Mouse (Mus musculus): ENCODE measurements at regions not wholly inside any gene's neighbourhood (a gene's known extent, or its start where the extent isn't known, plus 50 kb on each side); places are given as distances from the start of the nearest gene placed in this dataset.

GRCm38 (mm10) chr8:128043392-128043791 lies 315.0 kb upstream of the Nrp1 start:
- DNase-seq (ENCODE audit: low spot score in 2 of 2): no peak

GRCm38 (mm10) chr8:128056251-128056650 lies 302.2 kb upstream of the Nrp1 start:
- DNase-seq (ENCODE audit: low spot score in 2 of 2): no peak

GRCm38 (mm10) chr8:128057845-128058244 lies 300.6 kb upstream of the Nrp1 start:
- no peak for DNase-seq (ENCODE audit: low spot score in 2 of 2)

- no peak for DNase-seq (ENCODE audit: low spot score in 2 of 2)
These were observed 298.6 kb upstream of the Nrp1 start for GRCm38 (mm10) chr8:128059817-128060216.

- DNase-seq (ENCODE audit: low spot score in 2 of 2): no peak
These were observed 294.2 kb upstream of the Nrp1 start for GRCm38 (mm10) chr8:128064211-128064610.

- DNase-seq (ENCODE audit: low spot score in 2 of 2): no peak
These were observed 293.3 kb upstream of the Nrp1 start for GRCm38 (mm10) chr8:128065127-128065526.

- no peak for DNase-seq (ENCODE audit: low spot score in 2 of 2)
These were observed 292.3 kb upstream of the Nrp1 start for GRCm38 (mm10) chr8:128065964-128066680.

- no peak for DNase-seq (ENCODE audit: low spot score in 2 of 2)
These were observed 288.7 kb upstream of the Nrp1 start for GRCm38 (mm10) chr8:128069749-128070148.

- DNase-seq (ENCODE audit: low spot score in 2 of 2): no peak
These were observed 282.8 kb upstream of the Nrp1 start for GRCm38 (mm10) chr8:128075566-128075965.

GRCm38 (mm10) chr8:128076226-128076625 lies 282.2 kb upstream of the Nrp1 start:
- no peak for DNase-seq (ENCODE audit: low spot score in 2 of 2)

- DNase-seq (ENCODE audit: low spot score in 2 of 2): peak in 1 of 2 experiments; percentile 41
These were observed 279.7 kb upstream of the Nrp1 start for GRCm38 (mm10) chr8:128078740-128079139.

GRCm38 (mm10) chr8:128085800-128086199 lies 272.6 kb upstream of the Nrp1 start:
- no peak for DNase-seq (ENCODE audit: low spot score in 2 of 2)

- no peak for DNase-seq (ENCODE audit: low spot score in 2 of 2)
These were observed 270.9 kb upstream of the Nrp1 start for GRCm38 (mm10) chr8:128087500-128087899.

GRCm38 (mm10) chr8:128092826-128093225 lies 265.6 kb upstream of the Nrp1 start:
- DNase-seq (ENCODE audit: low spot score in 2 of 2): no peak

GRCm38 (mm10) chr8:128095451-128095850 lies 263.0 kb upstream of the Nrp1 start:
- no peak for DNase-seq (ENCODE audit: low spot score in 2 of 2)

GRCm38 (mm10) chr8:128097601-128098000 lies 260.8 kb upstream of the Nrp1 start:
- DNase-seq (ENCODE audit: low spot score in 2 of 2): no peak

- no peak for DNase-seq (ENCODE audit: low spot score in 2 of 2)
These were observed 255.0 kb upstream of the Nrp1 start for GRCm38 (mm10) chr8:128103380-128103779.

GRCm38 (mm10) chr8:128106569-128106968 lies 251.8 kb upstream of the Nrp1 start:
- no peak for DNase-seq (ENCODE audit: low spot score in 2 of 2)

GRCm38 (mm10) chr8:128107041-128107440 lies 251.4 kb upstream of the Nrp1 start:
- no peak for DNase-seq (ENCODE audit: low spot score in 2 of 2)

GRCm38 (mm10) chr8:128109036-128109435 lies 249.4 kb upstream of the Nrp1 start:
- DNase-seq (ENCODE audit: low spot score in 2 of 2): no peak

- DNase-seq (ENCODE audit: low spot score in 2 of 2): no peak
These were observed 247.3 kb upstream of the Nrp1 start for GRCm38 (mm10) chr8:128111132-128111531.

GRCm38 (mm10) chr8:128113116-128113515 lies 245.3 kb upstream of the Nrp1 start:
- DNase-seq (ENCODE audit: low spot score in 2 of 2): no peak

- no peak for DNase-seq (ENCODE audit: low spot score in 2 of 2)
These were observed 217.0 kb upstream of the Nrp1 start for GRCm38 (mm10) chr8:128141290-128141966.
